Mouse (Mus musculus) small intestine, adult 2 months (tissue): Measurements from ENCODE around the gene Eya4.

Experiments
- CTCF ChIP-seq: fragments of 200-500 bp; IDR thresholded peaks from 2 replicates; pipeline ENCODE4 v1.5.1; 2012; ENCODE audit warnings: low read depth, mild to moderate bottlenecking, control low read depth, inconsistent platforms, low read length, moderate library complexity, mixed read lengths; ENCODE audit not compliant: insufficient replicate concordance, insufficient read length; ENCODE audit errors: extremely low read depth
- POLR2A ChIP-seq: fragments of 200-500 bp; IDR thresholded peaks from 2 replicates; pipeline ENCODE4 v1.6.1; 2012; ENCODE audit warnings: low read depth, mild to moderate bottlenecking, control low read depth, inconsistent platforms, low read length, moderate library complexity

DNA sequence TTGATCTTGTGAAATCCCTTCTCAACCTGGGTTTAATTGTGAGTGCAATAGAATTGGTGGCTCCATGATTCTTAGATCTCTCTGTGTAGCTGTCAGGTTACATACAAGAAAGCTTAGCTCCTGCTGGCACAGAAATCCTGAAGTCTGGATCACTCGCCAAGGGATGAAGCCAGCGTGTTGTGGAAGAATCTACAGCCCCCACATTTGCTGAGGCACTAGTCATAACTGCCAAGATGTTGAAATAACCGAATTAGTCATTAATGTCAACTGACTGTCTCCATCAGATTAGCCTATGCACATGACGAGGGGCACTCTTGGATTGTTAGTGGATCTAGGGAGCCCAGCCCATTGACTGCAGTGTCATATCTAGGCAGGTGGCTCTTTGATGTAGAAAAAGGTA lies 146.7 kb downstream of the Eya4 start:
- TF ChIP-seq CTCF (no peak), POLR2A (no peak)
